Mouse (Mus musculus) midbrain, embryonic 16.5 days (tissue): ENCODE results near the gene Atp10a. TPM values are rescaled to one million over a fixed set of nuclear protein-coding genes. Genes with fewer than 3 reads are reported as not detected.

Experiments used
- ATAC-seq: fragments of 200-750 bp; cut with Nextera tagmentation; 2 replicates; pipeline ENCODE4 v1.8.0; 2017; ENCODE audit warnings: moderate TSS enrichment
- H3K27ac ChIP-seq: fragments of 300-500 bp; sonication (generic); 2 replicates; pipeline ENCODE4 v1.5.1; 2014; ENCODE audit warnings: mild to moderate bottlenecking, low read length, mixed read lengths
- H3K27me3 ChIP-seq: fragments of 300-500 bp; sonication (generic); 2 replicates; pipeline ENCODE4 v1.6.1; 2014; ENCODE audit warnings: low read depth, low read length, mixed read lengths; ENCODE audit not compliant: control insufficient read depth, insufficient read depth
- H3K36me3 ChIP-seq: fragments of 300-500 bp; sonication (generic); 2 replicates; pipeline ENCODE4 v1.6.1; 2014; ENCODE audit warnings: mild to moderate bottlenecking, low read length, moderate library complexity, mixed read lengths; ENCODE audit not compliant: control insufficient read depth, insufficient read depth
- H3K4me1 ChIP-seq: fragments of 300-500 bp; sonication (generic); 2 replicates; pipeline ENCODE4 v1.6.1; 2014; ENCODE audit warnings: mild to moderate bottlenecking, low read length, mixed read lengths; ENCODE audit not compliant: control insufficient read depth, insufficient read depth
- H3K4me2 ChIP-seq: fragments of 300-500 bp; sonication (generic); 2 replicates; pipeline ENCODE4 v1.6.1; 2014; ENCODE audit warnings: mild to moderate bottlenecking, low read length, mixed read lengths
- H3K4me3 ChIP-seq: fragments of 300-500 bp; sonication (generic); 2 replicates; pipeline ENCODE4 v1.5.1; 2014; ENCODE audit warnings: low read depth, mild to moderate bottlenecking, low read length, moderate library complexity, mixed read lengths
- H3K9ac ChIP-seq: fragments of 300-500 bp; sonication (generic); 2 replicates; pipeline ENCODE4 v1.6.1; 2014; ENCODE audit warnings: low read depth, low read length, mixed read lengths
- H3K9me3 ChIP-seq: fragments of 300-500 bp; sonication (generic); replicated peaks from 2 replicates; pipeline ENCODE4 v1.6.1; 2014; ENCODE audit warnings: mild to moderate bottlenecking, low read length, mixed read lengths; ENCODE audit not compliant: control insufficient read depth, poor library complexity, severe bottlenecking
- WGBS: fragments of 180-500 bp; shearing (Covaris S2); extraction: QIAGEN DNeasy Blood & Tissue Kit; methylation state at CpG from one replicate; pipeline ENCODE4 v1.1.7; 2014; 5-methylcytosine and 5-hydroxymethylcytosine counted together
- polyA plus RNA-seq: library from polyadenylated mRNA; unstranded; fragments of >200 nt; fragmentation: Nextera tagmentation; extraction: Ambion mirVana; gene quantifications from 2 replicates; pipeline ENCODE4 v1.2.1, GENCODE M21; 2015

Gene Atp10a
- polyA plus RNA-seq, 1 experiment from 2014 or later, result 1.2 TPM

- Histone ChIP-seq H3K4me1 (no peaks in the 10 kb centered on the region), H3K4me3 (no peak overlapping the region), H3K27me3 (no peaks in the 10 kb centered on the region), H3K36me3 (no peaks in the 10 kb centered on the region), H3K27ac (no peak overlapping the region), H3K9ac (no peak overlapping the region), H3K9me3 (no peaks in the 10 kb centered on the region; the same call in 1 of the 2 replicates), H3K4me2 (no peak overlapping the region)
- 65% methylated on average over 5 of the region's 5 CpGs for WGBS
- ATAC-seq, result no peak
These were observed 21.3 kb downstream of the Atp10a start for GRCm38 (mm10) chr7:58677111-58677805.

GRCm38 (mm10) chr7:58685967-58686366 is 30.0 kb downstream of the Atp10a start:
- H3K27ac ChIP-seq, result no peak overlapping the region
- H3K9ac ChIP-seq, result no peak overlapping the region
- no peak for ATAC-seq
- no peak overlapping the region for H3K4me3 ChIP-seq
- H3K4me1 ChIP-seq, result peaks cover 11% of the 10 kb centered on the region
- H3K4me2 ChIP-seq, result no peak overlapping the region
- H3K27me3 ChIP-seq, result no peaks in the 10 kb centered on the region
- H3K36me3 ChIP-seq, result no peaks in the 10 kb centered on the region
- WGBS, result 78% methylated on average over 1 of the region's 1 CpGs
- H3K9me3 ChIP-seq, result no peaks in the 10 kb centered on the region

GRCm38 (mm10) chr7:58686573-58686972 is 30.6 kb downstream of the Atp10a start:
- H3K4me1 ChIP-seq, result peaks cover 11% of the 10 kb centered on the region
- H3K27ac ChIP-seq, result no peak overlapping the region
- H3K27me3 ChIP-seq, result no peaks in the 10 kb centered on the region
- no peak overlapping the region for H3K4me2 ChIP-seq
- no peaks in the 10 kb centered on the region for H3K36me3 ChIP-seq
- H3K9me3 ChIP-seq, result no peaks in the 10 kb centered on the region
- no peak for ATAC-seq
- H3K4me3 ChIP-seq, result no peak overlapping the region
- no peak overlapping the region for H3K9ac ChIP-seq
- 90% methylated on average over 5 of the region's 5 CpGs for WGBS

- H3K36me3 ChIP-seq, result no peaks in the 10 kb centered on the region
- H3K9ac ChIP-seq, result no peak overlapping the region
- WGBS, result 93% methylated on average over 2 of the region's 2 CpGs
- no peaks in the 10 kb centered on the region for H3K27me3 ChIP-seq
- H3K4me1 ChIP-seq, result peaks cover 11% of the 10 kb centered on the region
- no peak overlapping the region for H3K4me2 ChIP-seq
- no peak for ATAC-seq
- H3K9me3 ChIP-seq, result no peaks in the 10 kb centered on the region
- no peak overlapping the region for H3K27ac ChIP-seq
- H3K4me3 ChIP-seq, result no peak overlapping the region
These were observed 31.0 kb downstream of the Atp10a start for GRCm38 (mm10) chr7:58686997-58687396.

- Histone ChIP-seq H3K9ac (peak overlapping the region; percentile 45; the same call in 1 of the 2 replicates), H3K4me1 (peaks cover 11% of the 10 kb centered on the region), H3K36me3 (no peaks in the 10 kb centered on the region), H3K4me2 (no peak overlapping the region), H3K4me3 (no peak overlapping the region), H3K9me3 (no peaks in the 10 kb centered on the region), H3K27me3 (no peaks in the 10 kb centered on the region), H3K27ac (peak overlapping the region; percentile 80)
- 58% methylated on average over 6 of the region's 6 CpGs for WGBS
- peak; percentile 88 for ATAC-seq
These were observed 34.3 kb downstream of the Atp10a start for GRCm38 (mm10) chr7:58690069-58690923.

- 75% methylated on average over 6 of the region's 6 CpGs for WGBS
- Histone ChIP-seq H3K9ac (no peak overlapping the region), H3K4me2 (no peak overlapping the region), H3K4me1 (peaks cover 11% of the 10 kb centered on the region), H3K4me3 (no peak overlapping the region), H3K27me3 (no peaks in the 10 kb centered on the region), H3K9me3 (no peaks in the 10 kb centered on the region), H3K27ac (no peak overlapping the region; the same call in 1 of the 2 replicates), H3K36me3 (no peaks in the 10 kb centered on the region)
- no peak for ATAC-seq
These were observed 35.1 kb downstream of the Atp10a start for GRCm38 (mm10) chr7:58690997-58691596.

GRCm38 (mm10) chr7:58692704-58693103 is 36.7 kb downstream of the Atp10a start:
- Histone ChIP-seq H3K36me3 (no peaks in the 10 kb centered on the region), H3K9me3 (no peaks in the 10 kb centered on the region), H3K9ac (no peak overlapping the region), H3K27me3 (no peaks in the 10 kb centered on the region), H3K4me2 (no peak overlapping the region), H3K4me3 (no peak overlapping the region), H3K27ac (no peak overlapping the region), H3K4me1 (peaks cover 11% of the 10 kb centered on the region)
- WGBS, result 83% methylated on average over 2 of the region's 2 CpGs
- no peak for ATAC-seq

- Histone ChIP-seq H3K9ac (no peak overlapping the region), H3K27ac (no peak overlapping the region), H3K4me2 (no peak overlapping the region), H3K9me3 (no peaks in the 10 kb centered on the region), H3K4me3 (no peak overlapping the region), H3K27me3 (no peaks in the 10 kb centered on the region), H3K4me1 (peaks cover 11% of the 10 kb centered on the region), H3K36me3 (no peaks in the 10 kb centered on the region)
- ATAC-seq, result no peak
- WGBS, result 76% methylated on average over 3 of the region's 3 CpGs
These were observed 37.4 kb downstream of the Atp10a start for GRCm38 (mm10) chr7:58693342-58693741.

GRCm38 (mm10) chr7:58695661-58696060 is 39.7 kb downstream of the Atp10a start:
- H3K9ac ChIP-seq, result no peak overlapping the region
- 93% methylated on average over 1 of the region's 1 CpGs for WGBS
- peaks cover under 1% of the 10 kb centered on the region; the same call in 1 of the 2 replicates for H3K4me1 ChIP-seq
- no peak overlapping the region for H3K4me2 ChIP-seq
- H3K4me3 ChIP-seq, result no peak overlapping the region
- H3K36me3 ChIP-seq, result no peaks in the 10 kb centered on the region
- H3K27me3 ChIP-seq, result no peaks in the 10 kb centered on the region
- no peak for ATAC-seq
- no peak overlapping the region for H3K27ac ChIP-seq
- H3K9me3 ChIP-seq, result no peaks in the 10 kb centered on the region
